16 mouse cellular contexts compared by ENCODE assay signal in genomic region chr7:101935957-101936356, GRCm38 (mm10). TPM values are rescaled to one million over a fixed set of nuclear protein-coding genes. Genes with fewer than 3 reads are reported as not detected.
DNase-seq lines count a peak whose midpoint lies in the region; ATAC-seq and TF ChIP-seq lines count a peak whose summit lies in the region.
"Had no signal": no experiment of that assay in that cellular context is flagged by ENCODE, and none has a peak within 500 bp of the region (broad histone marks: within the 10 kb centered on the region; RNA-seq: fewer than 3 reads in every experiment).

No protein-coding gene starts in this region.

- no peak for ATAC-seq in erythroblast, adult 5-6 weeks (replicated peaks; ENCODE audit: low FRiP score, poor library complexity, severe bottlenecking)
- ATAC-seq in megakaryocyte, adult 5-6 weeks (ENCODE audit: poor library complexity, severe bottlenecking) = no peak
- ATAC-seq: Patski had no signal

- H3K36me3 ChIP-seq in erythroblast, embryonic 14.5 days (ENCODE audit: control insufficient read depth) = peaks cover 55% of the 10 kb centered on the region
- peaks cover 25% of the 10 kb centered on the region for H3K36me3 ChIP-seq in megakaryocyte, embryonic 14.5 days (replicated peaks; ENCODE audit: low read length)
- H3K36me3 ChIP-seq in embryonic facial prominence, embryonic 10.5 days (replicated peaks) = peaks cover 43% of the 10 kb centered on the region
- no peaks in the 10 kb centered on the region for H3K36me3 ChIP-seq in myocyte (ENCODE audit: control insufficient read depth, insufficient read depth)

- no peak for TF ChIP-seq POLR2A in myocyte (IDR thresholded peaks at IDR 0.05; ENCODE audit: insufficient read length, low read depth)

- H3K4me1 ChIP-seq in erythroblast, embryonic 14.5 days (ENCODE audit: control insufficient read depth) = peaks cover 70% of the 10 kb centered on the region
- H3K4me1 ChIP-seq in megakaryocyte, embryonic 14.5 days = peaks cover 60% of the 10 kb centered on the region
- peaks cover 26% of the 10 kb centered on the region for H3K4me1 ChIP-seq in embryonic facial prominence, embryonic 10.5 days

- peaks cover 80% of the 10 kb centered on the region for H3K79me2 ChIP-seq in myocyte (ENCODE audit: control insufficient read depth, insufficient read depth)

- peak overlapping the region; percentile 73 for H3K4me2 ChIP-seq in myocyte (ENCODE audit: low read depth)

- H3K27me3 ChIP-seq in erythroblast, embryonic 14.5 days (ENCODE audit: control insufficient read depth) = no peaks in the 10 kb centered on the region
- no peaks in the 10 kb centered on the region for H3K27me3 ChIP-seq in megakaryocyte, embryonic 14.5 days (replicated peaks)
- no peaks in the 10 kb centered on the region for H3K27me3 ChIP-seq in embryonic facial prominence, embryonic 10.5 days (replicated peaks; ENCODE audit: low read depth, poor library complexity, severe bottlenecking)
- H3K27me3 ChIP-seq in myocyte (ENCODE audit: control insufficient read depth, insufficient read depth, insufficient read length) = no peaks in the 10 kb centered on the region
- H3K27me3 ChIP-seq: heart, embryonic 12.5 days; Patski had no signal

- no peak overlapping the region for H3ac ChIP-seq in myocyte (ENCODE audit: control insufficient read depth, insufficient read length)

- 93% methylated on average over 4 of the region's 4 CpGs for WGBS in embryonic facial prominence, embryonic 10.5 days

- no peaks in the 10 kb centered on the region for H3K9me3 ChIP-seq in erythroblast, embryonic 14.5 days (ENCODE audit: control insufficient read depth, low read length)
- no peaks in the 10 kb centered on the region for H3K9me3 ChIP-seq in megakaryocyte, embryonic 14.5 days
- H3K9me3 ChIP-seq in embryonic facial prominence, embryonic 10.5 days = no peaks in the 10 kb centered on the region
- H3K9me3 ChIP-seq: heart, embryonic 12.5 days had no signal

- no peak overlapping the region for H3K27ac ChIP-seq in embryonic facial prominence, embryonic 10.5 days (replicated peaks)
- H3K27ac ChIP-seq: layer of hippocampus, adult 2 months had no signal

- H3K4me3 ChIP-seq in erythroblast, embryonic 14.5 days (replicated peaks) = peak overlapping the region; percentile 99
- H3K4me3 ChIP-seq in megakaryocyte, embryonic 14.5 days (replicated peaks) = peak overlapping the region; percentile 15
- 0 out of 2 replicates have a peak overlapping the region, but pooled peaks have one; percentile 79 for H3K4me3 ChIP-seq in embryonic facial prominence, embryonic 10.5 days
- H3K4me3 ChIP-seq in myocyte = no peak overlapping the region
- H3K4me3 ChIP-seq: heart, embryonic 12.5 days; layer of hippocampus, adult 2 months had no signal

- no peak for DNase-seq in embryonic facial prominence, embryonic 10.5 days (ENCODE audit: low spot score)
- no peak for DNase-seq in right cerebral cortex, adult 2 months (ENCODE audit: low spot score in 2 of 2)
- DNase-seq: adrenal gland, adult 8-10 months; lung, adult 18-20 months; right cerebral cortex, postnatal 25 days; thymus, adult 2 months had no signal

TF ChIP-seq in myocyte, 11 proteins besides CTCF, POLR2A, EP300 and RAD21:
- TF ChIP-seq MYOD1 (IDR thresholded peaks at IDR 0.05; ENCODE audit: control insufficient read depth in 1 of 3, insufficient read length in 2 of 3, low read depth in 2 of 3) (no peak), MAX (IDR thresholded peaks at IDR 0.05; ENCODE audit: low read depth) (no peak), MYOG (IDR thresholded peaks at IDR 0.05; ENCODE audit: control insufficient read depth in 1 of 3, insufficient read depth in 1 of 3, insufficient read length in 2 of 3, low read depth in 2 of 3) (no peak), USF1 (IDR thresholded peaks at IDR 0.05; ENCODE audit: low read depth) (no peak), CEBPB (IDR thresholded peaks at IDR 0.05; ENCODE audit: insufficient read depth, poor library complexity, severe bottlenecking) (no peak), SRF (IDR thresholded peaks at IDR 0.05; ENCODE audit: control insufficient read depth, insufficient read length, low read depth) (no peak), REST (IDR thresholded peaks at IDR 0.05; ENCODE audit: insufficient read depth, insufficient read length) (no peak), E2F4 (IDR thresholded peaks at IDR 0.05; ENCODE audit: insufficient read depth) (no peak), TCF3 (IDR thresholded peaks at IDR 0.05; ENCODE audit: insufficient read length, low read depth) (no peak), TCF12 (IDR thresholded peaks at IDR 0.05; ENCODE audit: insufficient read depth, poor library complexity, severe bottlenecking) (no peak), POLR2AphosphoS2 (IDR thresholded peaks at IDR 0.05; ENCODE audit: insufficient read length, low read depth) (no peak)

RNA-seq across cellular contexts. Expression of gene Numa1, which starts 2.0 kb away (rescaled TPM):
- 19.8 and 24.7 TPM in 2 replicates for polyA plus RNA-seq in erythroblast, embryonic 14.5 days (2012)
- 22.3 and 42.0 TPM in 2 replicates for total RNA-seq in erythroblast, adult 5-6 weeks (2015; ENCODE audit: low replicate concordance)
- 64.5 and 110 TPM in 2 replicates for total RNA-seq in erythroblast, adult 5-6 weeks (2017; ENCODE audit: low replicate concordance)
- polyA plus RNA-seq in megakaryocyte, embryonic 14.5 days (2012; ENCODE audit: insufficient read depth, low replicate concordance) = 57.5 and 58.2 TPM in 2 replicates
- 71.4 and 82.2 TPM in 2 replicates for total RNA-seq in megakaryocyte, adult 5-6 weeks (2015)
- total RNA-seq in megakaryocyte, adult 5-6 weeks (2017) = 122 and 139 TPM in 2 replicates
- polyA plus RNA-seq in embryonic facial prominence, embryonic 10.5 days (2016; fragmentation: Nextera tagmentation; extraction: Ambion mirVana) = 110 and 113 TPM in 2 replicates
- 60.3 TPM for polyA plus RNA-seq in myocyte (2012; fragmentation: generic; extraction: Trizol)

RNA-seq across cellular contexts. Expression of gene Lrrc51, which starts 2.3 kb away (rescaled TPM):
- not detected in 2 replicates for polyA plus RNA-seq in erythroblast, embryonic 14.5 days (2012)
- not detected in 2 replicates for total RNA-seq in erythroblast, adult 5-6 weeks (2015; ENCODE audit: low replicate concordance)
- not detected in 2 replicates for total RNA-seq in erythroblast, adult 5-6 weeks (2017; ENCODE audit: low replicate concordance)
- not detected in 2 replicates for polyA plus RNA-seq in megakaryocyte, embryonic 14.5 days (2012; ENCODE audit: insufficient read depth, low replicate concordance)
- total RNA-seq in megakaryocyte, adult 5-6 weeks (2015) = 0.82 and 1.1 TPM in 2 replicates
- 0.70 TPM in 1 of 2 replicates, not detected in the other for total RNA-seq in megakaryocyte, adult 5-6 weeks (2017)
- polyA plus RNA-seq in embryonic facial prominence, embryonic 10.5 days (2016; fragmentation: Nextera tagmentation; extraction: Ambion mirVana) = 9.4 and 9.7 TPM in 2 replicates
- polyA plus RNA-seq in myocyte (2012; fragmentation: generic; extraction: Trizol) = 8.8 TPM

RNA-seq across cellular contexts. Expression of gene Tomt, which starts 29.8 kb away (rescaled TPM):
- not detected in 2 replicates for polyA plus RNA-seq in erythroblast, embryonic 14.5 days (2012)
- total RNA-seq in erythroblast, adult 5-6 weeks (2015; ENCODE audit: low replicate concordance) = not detected in 2 replicates
- 0.56 TPM in 1 of 2 replicates, not detected in the other for total RNA-seq in erythroblast, adult 5-6 weeks (2017; ENCODE audit: low replicate concordance)
- not detected in 2 replicates for polyA plus RNA-seq in megakaryocyte, embryonic 14.5 days (2012; ENCODE audit: insufficient read depth, low replicate concordance)
- total RNA-seq in megakaryocyte, adult 5-6 weeks (2015) = 0.11 TPM in 1 of 2 replicates, not detected in the other
- 0.07 TPM in 1 of 2 replicates, not detected in the other for total RNA-seq in megakaryocyte, adult 5-6 weeks (2017)
- 0.59 and 0.72 TPM in 2 replicates for polyA plus RNA-seq in embryonic facial prominence, embryonic 10.5 days (2016; fragmentation: Nextera tagmentation; extraction: Ambion mirVana)
- 0.06 TPM for polyA plus RNA-seq in myocyte (2012; fragmentation: generic; extraction: Trizol)
- total RNA-seq: adrenal gland, adult 8-10 months; gastrocnemius, adult 8-10 months; megakaryocyte progenitor cell, adult 5-6 weeks had no signal

RNA-seq across cellular contexts. Expression of gene Lamtor1, which starts 30.3 kb away (rescaled TPM):
- 10.4 and 12.4 TPM in 2 replicates for polyA plus RNA-seq in erythroblast, embryonic 14.5 days (2012)
- 35.0 and 36.6 TPM in 2 replicates for total RNA-seq in erythroblast, adult 5-6 weeks (2015; ENCODE audit: low replicate concordance)
- 26.2 and 28.0 TPM in 2 replicates for total RNA-seq in erythroblast, adult 5-6 weeks (2017; ENCODE audit: low replicate concordance)
- 156 and 181 TPM in 2 replicates for polyA plus RNA-seq in megakaryocyte, embryonic 14.5 days (2012; ENCODE audit: insufficient read depth, low replicate concordance)
- 137 and 160 TPM in 2 replicates for total RNA-seq in megakaryocyte, adult 5-6 weeks (2015)
- total RNA-seq in megakaryocyte, adult 5-6 weeks (2017) = 127 and 128 TPM in 2 replicates
- polyA plus RNA-seq in embryonic facial prominence, embryonic 10.5 days (2016; fragmentation: Nextera tagmentation; extraction: Ambion mirVana) = 159 and 168 TPM in 2 replicates
- polyA plus RNA-seq in myocyte (2012; fragmentation: generic; extraction: Trizol) = 202 TPM
